Comparison of ENCODE assay signal across 8 mouse cellular contexts in genomic region chr2:69897618-69898575, GRCm38 (mm10). TPM values are rescaled to one million over a fixed set of nuclear protein-coding genes. Genes with fewer than 3 reads are reported as not detected.
A peak's percentile ranks its signal among the peaks of the same experiment; 100 is the strongest.
DNase-seq lines count a peak whose midpoint lies in the region; ATAC-seq and TF ChIP-seq lines count a peak whose summit lies in the region.

No protein-coding gene starts in this region.

- 2% methylated on average over 39 of the region's 55 CpGs for WGBS in embryonic facial prominence, embryonic 14.5 days
- WGBS in limb, embryonic 14.5 days, result 2% methylated on average over 53 of the region's 55 CpGs
- under 1% methylated on average over 48 of the region's 55 CpGs for WGBS in midbrain, embryonic 15.5 days
- WGBS in spleen, adult 2 months, result under 1% methylated on average over 55 of the region's 55 CpGs

- DNase-seq in A20 (ENCODE audit: low read depth, low spot score), result peak; percentile 86
- peak; percentile 21 to 22 for DNase-seq in adrenal gland, postnatal 4 days (ENCODE audit: low spot score in 2 of 2)
- DNase-seq in embryonic facial prominence, embryonic 14.5 days (ENCODE audit: low spot score), result peak; percentile 57
- DNase-seq in heart, adult 9 months (ENCODE audit: low spot score in 2 of 2), result peak; percentile 70 to 72
- DNase-seq in kidney, adult 9 months, result peak; percentile 64
- DNase-seq in limb, embryonic 14.5 days (ENCODE audit: low spot score), result peak; percentile 12
- peak in 1 of 2 experiments; percentile 47 for DNase-seq in spleen, adult 2 months (ENCODE audit: low read depth in 1 of 2, low spot score in 2 of 2)

- no peaks in the 10 kb centered on the region for H3K27me3 ChIP-seq in embryonic facial prominence, embryonic 14.5 days (replicated peaks; ENCODE audit: control insufficient read depth, insufficient read depth, low read length)
- no peaks in the 10 kb centered on the region for H3K27me3 ChIP-seq in limb, embryonic 14.5 days (ENCODE audit: control insufficient read depth, insufficient read depth, low read length)
- H3K27me3 ChIP-seq in midbrain, embryonic 15.5 days (replicated peaks), result no peaks in the 10 kb centered on the region
- H3K27me3 ChIP-seq in spleen, adult 2 months (ENCODE audit: control insufficient read depth, insufficient read depth, low read length), result no peaks in the 10 kb centered on the region; the same call in 1 of the 2 replicates

- H3K4me2 ChIP-seq in embryonic facial prominence, embryonic 14.5 days (ENCODE audit: low read depth, low read length), result peak overlapping the region; percentile 95
- H3K4me2 ChIP-seq in limb, embryonic 14.5 days (replicated peaks; ENCODE audit: low read depth, low read length, severe bottlenecking), result peak overlapping the region; percentile 98
- peak overlapping the region; percentile 90 for H3K4me2 ChIP-seq in midbrain, embryonic 15.5 days

- H3K4me3 ChIP-seq in embryonic facial prominence, embryonic 14.5 days (ENCODE audit: low read depth, low read length), result peak overlapping the region; percentile 100
- H3K4me3 ChIP-seq in limb, embryonic 14.5 days (replicated peaks; ENCODE audit: low read length), result peak overlapping the region; percentile 99
- H3K4me3 ChIP-seq in midbrain, embryonic 15.5 days, result peak overlapping the region; percentile 62
- peak overlapping the region; percentile 82 for H3K4me3 ChIP-seq in spleen, adult 2 months (ENCODE audit: extremely low read depth, insufficient read depth, insufficient read length)

- peak overlapping the region; percentile 93 for H3K27ac ChIP-seq in embryonic facial prominence, embryonic 14.5 days (replicated peaks; ENCODE audit: low read depth, low read length)
- peak overlapping the region; percentile 91 for H3K27ac ChIP-seq in limb, embryonic 14.5 days (replicated peaks; ENCODE audit: low read depth, low read length)
- H3K27ac ChIP-seq in midbrain, embryonic 15.5 days, result peak overlapping the region; percentile 92
- H3K27ac ChIP-seq in spleen, adult 2 months (ENCODE audit: insufficient read depth, low read length), result peak overlapping the region; percentile 83

- 0 out of 2 replicates have a peak, but pooled peaks cover 8% of the 10 kb centered on the region for H3K4me1 ChIP-seq in embryonic facial prominence, embryonic 14.5 days (ENCODE audit: control insufficient read depth, insufficient read depth, low read length)
- H3K4me1 ChIP-seq in limb, embryonic 14.5 days (ENCODE audit: control insufficient read depth, insufficient read depth, low read length), result peaks cover 5% of the 10 kb centered on the region
- H3K4me1 ChIP-seq in midbrain, embryonic 15.5 days, result peaks cover 17% of the 10 kb centered on the region
- H3K4me1 ChIP-seq in spleen, adult 2 months (ENCODE audit: control insufficient read depth, insufficient read depth, insufficient read length), result no peaks in the 10 kb centered on the region

- ATAC-seq in embryonic facial prominence, embryonic 14.5 days (ENCODE audit: low read depth), result peak; percentile 51
- peak; percentile 38 for ATAC-seq in limb, embryonic 14.5 days (ENCODE audit: low FRiP score, low read depth)
- peak; percentile 74 for ATAC-seq in midbrain, embryonic 15.5 days (replicated peaks)

- H3K9ac ChIP-seq in embryonic facial prominence, embryonic 14.5 days (ENCODE audit: low read depth, low read length), result peak overlapping the region; percentile 99
- peak overlapping the region; percentile 99 for H3K9ac ChIP-seq in limb, embryonic 14.5 days (ENCODE audit: low read depth, low read length, severe bottlenecking)
- peak overlapping the region; percentile 80 for H3K9ac ChIP-seq in midbrain, embryonic 15.5 days

- H3K36me3 ChIP-seq in embryonic facial prominence, embryonic 14.5 days (ENCODE audit: control insufficient read depth, insufficient read depth, low read length), result peaks cover 12% of the 10 kb centered on the region; the same call in 1 of the 2 replicates
- H3K36me3 ChIP-seq in limb, embryonic 14.5 days (ENCODE audit: control insufficient read depth, insufficient read depth, low read length), result peaks cover 5% of the 10 kb centered on the region; the same call in 1 of the 2 replicates
- H3K36me3 ChIP-seq in midbrain, embryonic 15.5 days (replicated peaks), result no peaks in the 10 kb centered on the region
- H3K36me3 ChIP-seq in spleen, adult 2 months (ENCODE audit: control insufficient read depth, insufficient read depth, low read length), result no peaks in the 10 kb centered on the region

- no peak for TF ChIP-seq CTCF in spleen, adult 2 months (IDR thresholded peaks at IDR 0.05; ENCODE audit: extremely low read depth, insufficient read depth, insufficient read length, insufficient replicate concordance)

- H3K9me3 ChIP-seq in embryonic facial prominence, embryonic 14.5 days (ENCODE audit: control insufficient read depth, low read length), result no peaks in the 10 kb centered on the region
- H3K9me3 ChIP-seq in limb, embryonic 14.5 days (ENCODE audit: control insufficient read depth, low read length), result no peaks in the 10 kb centered on the region
- H3K9me3 ChIP-seq in midbrain, embryonic 15.5 days, result no peaks in the 10 kb centered on the region

- no peak for TF ChIP-seq POLR2A in limb, embryonic 14.5 days (IDR thresholded peaks at IDR 0.05; ENCODE audit: borderline replicate concordance, extremely low read depth, insufficient read depth, insufficient read length)
- TF ChIP-seq POLR2A in spleen, adult 2 months (IDR thresholded peaks at IDR 0.05; ENCODE audit: low read depth, low read length), result no peak

RNA-seq across cellular contexts. Expression of gene Ubr3, which starts 0.9 kb away (rescaled TPM):
- total RNA-seq in adrenal gland, postnatal 4 days (2021), result 10 to 100 TPM; 72.6 to 78.7 TPM
- polyA plus RNA-seq in embryonic facial prominence, embryonic 14.5 days (2014; fragmentation: Nextera tagmentation; extraction: Ambion mirVana), result 17.3 and 19.4 TPM in 2 replicates
- polyA plus RNA-seq in limb, embryonic 14.5 days (2012; rRNA removed), result 35.0 and 36.2 TPM in 2 replicates
- 21.3 and 21.6 TPM in 2 replicates for polyA plus RNA-seq in limb, embryonic 14.5 days (2014; fragmentation: Nextera tagmentation; extraction: Ambion mirVana)
- polyA plus RNA-seq in midbrain, embryonic 15.5 days (2015; fragmentation: Nextera tagmentation; extraction: Ambion mirVana), result 19.2 and 19.8 TPM in 2 replicates
- 6.0 and 6.5 TPM in 2 replicates for polyA plus RNA-seq in spleen, adult 2 months (2012; rRNA removed)

RNA-seq across cellular contexts. Expression of gene Mettl5, which starts 12.5 kb away (rescaled TPM):
- total RNA-seq in adrenal gland, postnatal 4 days (2021), result 10 to 100 TPM; 26.0 to 27.1 TPM
- 30.9 and 34.0 TPM in 2 replicates for polyA plus RNA-seq in embryonic facial prominence, embryonic 14.5 days (2014; fragmentation: Nextera tagmentation; extraction: Ambion mirVana)
- 9.8 and 14.0 TPM in 2 replicates for polyA plus RNA-seq in limb, embryonic 14.5 days (2012; rRNA removed)
- polyA plus RNA-seq in limb, embryonic 14.5 days (2014; fragmentation: Nextera tagmentation; extraction: Ambion mirVana), result 33.7 and 41.0 TPM in 2 replicates
- polyA plus RNA-seq in midbrain, embryonic 15.5 days (2015; fragmentation: Nextera tagmentation; extraction: Ambion mirVana), result 24.2 and 27.1 TPM in 2 replicates
- 4.3 and 6.0 TPM in 2 replicates for polyA plus RNA-seq in spleen, adult 2 months (2012; rRNA removed)

RNA-seq across cellular contexts. Expression of gene Ssb, which starts 36.5 kb away (rescaled TPM):
- total RNA-seq in adrenal gland, postnatal 4 days (2021), result 100 to 1,000 TPM; 196 to 224 TPM
- polyA plus RNA-seq in embryonic facial prominence, embryonic 14.5 days (2014; fragmentation: Nextera tagmentation; extraction: Ambion mirVana), result 293 and 303 TPM in 2 replicates
- polyA plus RNA-seq in limb, embryonic 14.5 days (2012; rRNA removed), result 80.8 and 173 TPM in 2 replicates
- 288 and 291 TPM in 2 replicates for polyA plus RNA-seq in limb, embryonic 14.5 days (2014; fragmentation: Nextera tagmentation; extraction: Ambion mirVana)
- polyA plus RNA-seq in midbrain, embryonic 15.5 days (2015; fragmentation: Nextera tagmentation; extraction: Ambion mirVana), result 259 and 271 TPM in 2 replicates
- polyA plus RNA-seq in spleen, adult 2 months (2012; rRNA removed), result 1.5 and 1.6 TPM in 2 replicates

Comparison
In these comparisons a context has a peak if more than half of its experiments do, and no peak if none do; other contexts are left out.
1. RNA of gene Ssb, which starts 36.5 kb away (polyA plus RNA-seq): 293 to 303 TPM in embryonic facial prominence, embryonic 14.5 days, 80.8 to 291 TPM in limb, embryonic 14.5 days and 259 to 271 TPM in midbrain, embryonic 15.5 days; 1.5 to 1.6 TPM in spleen, adult 2 months; every median in the first group is over 10 times any median in the second.
2. Peak in every context shown above with its lines, with median percentiles within 50 percentile points of each other: ATAC-seq, H3K27ac ChIP-seq, H3K4me2 ChIP-seq, H3K4me3 ChIP-seq and H3K9ac ChIP-seq.